Mouse (Mus musculus) bone marrow macrophage, adult 2 months (primary cell): ENCODE data around the gene Trpm7.

Source experiments
- CTCF ChIP-seq: IDR thresholded peaks from 2 replicates; pipeline ENCODE4 v1.5.1; 2012; ENCODE audit warnings: low read depth, mild to moderate bottlenecking, low read length, moderate library complexity
- POLR2A ChIP-seq: IDR thresholded peaks from 2 replicates; pipeline ENCODE4 v1.6.1; 2012; ENCODE audit warnings: mild to moderate bottlenecking, low read depth, low read length, borderline replicate concordance

DNA sequence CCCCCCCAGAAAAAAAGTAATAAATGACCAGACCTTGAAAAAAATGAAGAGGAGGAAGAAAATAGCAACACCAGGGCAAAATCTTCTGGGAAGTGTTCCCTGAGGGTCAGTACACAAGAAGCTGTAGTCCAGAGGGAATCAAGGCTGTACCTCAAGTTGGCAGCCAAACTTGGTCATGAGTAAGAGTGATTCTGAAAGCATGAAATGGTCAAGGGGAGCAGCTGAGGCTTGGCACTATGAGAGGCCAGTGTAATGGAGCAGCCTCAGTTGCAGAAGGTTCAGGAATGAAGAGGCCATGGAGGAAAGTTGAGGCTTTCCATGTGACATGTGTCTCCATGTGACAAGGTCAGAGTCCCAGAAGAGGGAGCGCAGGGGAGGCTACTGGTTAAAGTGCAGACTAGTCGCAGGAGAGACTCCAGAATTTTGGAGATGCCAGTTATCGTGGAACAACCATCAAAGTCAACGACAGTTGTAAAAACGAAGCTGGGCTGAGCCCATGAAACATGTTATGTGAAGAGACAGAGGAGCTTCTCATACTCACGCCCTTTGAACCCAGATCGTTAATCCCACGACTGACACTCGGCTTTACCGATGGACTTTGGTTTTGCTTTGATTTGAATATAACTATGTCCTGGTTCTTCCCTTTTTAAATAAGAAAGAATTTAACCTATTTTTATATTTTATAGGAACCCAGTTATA is 10.4 kb downstream of the Trpm7 start:
- TF ChIP-seq POLR2A (no peak), CTCF (no peak)
